Mouse (Mus musculus) cerebral cortex, adult 2 months (tissue): ENCODE data around the gene Tsr1.

ENCODE experiments used
- WGBS: fragments of 180-500 bp; shearing (Covaris S2); methylation state at CpG from one replicate; pipeline ENCODE4 v1.1.7; 2018; 5-methylcytosine and 5-hydroxymethylcytosine counted together

The Tsr1 gene

GRCm38 (mm10) chr11:74896901-74897677 is 782 bp upstream of the Tsr1 start, which contains the start of gene Sgsm2:
Gene Sgsm2, minus strand, starts transcription at chr11:74897060.
- under 1% methylated on average over 71 of the region's 74 CpGs for WGBS

- 2% methylated on average over 7 of the region's 7 CpGs for WGBS
Observed at GRCm38 (mm10) chr11:74898517-74898827, 601 bp downstream of the Tsr1 start.

- 82% methylated on average over 6 of the region's 6 CpGs for WGBS
Observed at GRCm38 (mm10) chr11:74901555-74901954, 3.7 kb downstream of the Tsr1 start.

GRCm38 (mm10) chr11:74902416-74902815 is 4.5 kb downstream of the Tsr1 start:
- 95% methylated on average over 5 of the region's 5 CpGs for WGBS

- 92% methylated on average over 6 of the region's 6 CpGs for WGBS
Observed at GRCm38 (mm10) chr11:74907850-74908249, 10.0 kb downstream of the Tsr1 start.

- WGBS, result 49% methylated on average over 12 of the region's 12 CpGs
Observed at GRCm38 (mm10) chr11:74908618-74909399, 10.9 kb downstream of the Tsr1 start.

GRCm38 (mm10) chr11:74909978-74910377 is 12.1 kb downstream of the Tsr1 start:
- WGBS, result 91% methylated on average over 4 of the region's 4 CpGs

GRCm38 (mm10) chr11:74912492-74912891 is 14.6 kb downstream of the Tsr1 start:
- WGBS, result 85% methylated on average over 3 of the region's 3 CpGs

GRCm38 (mm10) chr11:74919249-74919648 is 21.4 kb downstream of the Tsr1 start:
- 59% methylated on average over 6 of the region's 6 CpGs for WGBS

- 61% methylated on average over 4 of the region's 4 CpGs for WGBS
Observed at GRCm38 (mm10) chr11:74924149-74924548, 26.3 kb downstream of the Tsr1 start.

- under 1% methylated on average over 85 of the region's 88 CpGs for WGBS
Observed at GRCm38 (mm10) chr11:74925577-74926387, 27.9 kb downstream of the Tsr1 start, which contains the start of the genes Smg6 and Srr. Gene Smg6, plus strand, starts transcription at chr11:74925823. Gene Srr, minus strand, starts transcription at chr11:74925948.

GRCm38 (mm10) chr11:74926388-74927005 is 28.6 kb downstream of the Tsr1 start:
- 5% methylated on average over 11 of the region's 11 CpGs for WGBS

- 89% methylated on average over 2 of the region's 2 CpGs for WGBS
Observed at GRCm38 (mm10) chr11:74927236-74927725, 29.4 kb downstream of the Tsr1 start.

- 96% methylated on average over 4 of the region's 4 CpGs for WGBS
Observed at GRCm38 (mm10) chr11:74929111-74929510, 31.2 kb downstream of the Tsr1 start.

- WGBS, result 92% methylated on average over 7 of the region's 7 CpGs
Observed at GRCm38 (mm10) chr11:74930391-74930790, 32.5 kb downstream of the Tsr1 start.

- WGBS, result 69% methylated on average over 3 of the region's 3 CpGs
Observed at GRCm38 (mm10) chr11:74946348-74946747, 48.5 kb downstream of the Tsr1 start.

GRCm38 (mm10) chr11:74957600-74957999 is 59.7 kb downstream of the Tsr1 start:
- 93% methylated on average over 2 of the region's 2 CpGs for WGBS
